Mouse (Mus musculus): ENCODE data around the gene Tssc4.

DNA sequence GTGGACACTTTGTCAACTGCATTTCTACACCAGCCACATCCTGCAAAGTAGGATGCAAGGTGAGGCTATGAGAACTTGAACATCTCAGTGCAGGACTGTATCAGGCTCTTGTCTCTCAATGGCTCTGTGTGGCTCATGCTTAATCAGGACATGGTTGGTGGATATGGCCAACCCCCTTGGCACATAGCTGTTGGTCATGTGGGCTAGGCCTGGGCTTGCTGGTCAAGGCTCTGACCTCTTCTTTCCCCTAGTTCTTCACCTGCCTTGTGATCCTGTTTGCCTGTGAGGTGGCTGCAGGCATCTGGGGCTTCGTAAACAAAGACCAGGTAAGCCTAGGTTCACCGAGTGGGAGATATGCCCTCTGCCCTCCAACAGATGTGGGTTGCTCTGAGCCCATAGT lies 3.4 kb upstream of the Tssc4 start:
- no peak for TF ChIP-seq CTCF (IDR thresholded peaks at IDR 0.05; ENCODE audit: low read depth, low read length)
- no peak for TF ChIP-seq POLR2A (IDR thresholded peaks at IDR 0.05; ENCODE audit: borderline replicate concordance, low read depth, low read length)

Data from bone marrow macrophage, adult 2 months (primary cell).